Mouse (Mus musculus): ENCODE measurements at regions not wholly inside any gene's neighbourhood (a gene's known extent, or its start where the extent isn't known, plus 50 kb on each side); places are given as distances from the start of the nearest gene placed in this dataset.

DNA sequence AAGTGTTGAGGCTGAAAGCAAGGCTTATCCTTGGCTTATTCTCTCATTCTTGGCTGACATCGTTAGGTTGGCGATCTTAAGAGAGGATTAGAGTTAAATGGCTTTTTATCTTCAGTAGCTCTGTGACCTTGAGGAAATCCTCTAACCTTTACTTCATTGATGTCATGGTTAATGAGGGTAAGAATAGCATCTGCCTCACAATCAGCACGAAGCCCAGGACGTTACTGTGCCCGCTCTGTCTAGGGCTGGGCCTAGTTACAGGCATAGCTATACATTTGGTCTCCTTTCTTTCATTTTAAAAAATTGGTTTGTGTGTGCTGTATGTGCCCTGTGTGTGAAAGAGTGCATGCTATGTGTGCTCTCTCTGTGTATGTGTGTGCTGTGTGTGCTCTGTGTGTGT is 145.1 kb upstream of the Gadl1 start:
- TF ChIP-seq POLR2A (IDR thresholded peaks at IDR 0.05; ENCODE audit: low read depth, low read length) (no peak), CTCF (conservative IDR thresholded peaks at IDR 0.05; ENCODE audit: insufficient read depth, insufficient read length, low read depth, low read length) (no peak)
